Mouse (Mus musculus): ENCODE measurements around the gene Fgfr2. TPM values are rescaled to one million over a fixed set of nuclear protein-coding genes. Genes with fewer than 3 reads are reported as not detected.

Fgfr2 gene
- polyA plus RNA-seq, 1 experiment = 14.8 TPM

GRCm38 (mm10) chr7:132856083-132856482 is 267.1 kb downstream of the Fgfr2 start:
- H3K27me3 ChIP-seq (replicated peaks; ENCODE audit: control insufficient read depth, insufficient read depth, low read length) = no peaks in the 10 kb centered on the region
- H3K4me1 ChIP-seq (ENCODE audit: control insufficient read depth, insufficient read depth, low read length) = peaks cover 2% of the 10 kb centered on the region; the same call in 1 of the 2 replicates
- DNase-seq = no peak
- H3K27ac ChIP-seq (ENCODE audit: insufficient read depth, low read depth, low read length) = no peak overlapping the region
- WGBS = 83% methylated on average over 1 of the region's 1 CpGs
- no peak for TF ChIP-seq POLR2A (IDR thresholded peaks at IDR 0.05; ENCODE audit: low read depth, low read length)
- TF ChIP-seq CTCF (conservative IDR thresholded peaks at IDR 0.05; ENCODE audit: insufficient read depth, insufficient read length, low read depth, low read length) = no peak
- no peaks in the 10 kb centered on the region for H3K36me3 ChIP-seq (ENCODE audit: control insufficient read depth, insufficient read depth, low read length)
- no peak overlapping the region for H3K4me3 ChIP-seq (ENCODE audit: insufficient read depth, low read depth, low read length)

DNA sequence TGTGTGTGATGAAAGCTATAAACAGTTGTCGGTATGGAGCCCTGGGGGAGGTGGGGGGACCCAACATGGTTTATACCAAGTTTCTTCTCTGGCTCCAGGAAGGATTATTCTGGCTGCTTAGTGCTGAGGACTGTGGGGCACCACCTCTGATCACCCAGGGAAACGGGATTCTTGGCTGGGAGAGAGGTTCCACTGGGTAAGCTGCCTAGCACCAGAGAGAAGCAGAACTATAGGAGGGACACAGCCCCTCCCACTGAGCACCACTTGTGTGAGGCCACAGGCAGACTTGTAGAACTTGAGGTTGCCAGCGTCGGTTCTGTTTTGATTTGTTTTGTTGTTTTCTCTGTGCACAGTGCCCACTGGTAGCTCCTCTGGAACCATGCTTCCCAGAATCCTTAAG is 269.2 kb downstream of the Fgfr2 start:
- H3K4me1 ChIP-seq (ENCODE audit: control insufficient read depth, insufficient read depth, low read length) = peaks cover 2% of the 10 kb centered on the region; the same call in 1 of the 2 replicates
- TF ChIP-seq CTCF (conservative IDR thresholded peaks at IDR 0.05; ENCODE audit: insufficient read depth, insufficient read length, low read depth, low read length) = no peak
- no peak for TF ChIP-seq POLR2A (IDR thresholded peaks at IDR 0.05; ENCODE audit: low read depth, low read length)
- H3K27me3 ChIP-seq (replicated peaks; ENCODE audit: control insufficient read depth, insufficient read depth, low read length) = no peaks in the 10 kb centered on the region
- no peaks in the 10 kb centered on the region; the same call in none of the 2 replicates for H3K36me3 ChIP-seq (ENCODE audit: control insufficient read depth, insufficient read depth, low read length)
- WGBS = 78% methylated on average over 4 of the region's 4 CpGs
- H3K4me3 ChIP-seq (ENCODE audit: insufficient read depth, low read depth, low read length) = no peak overlapping the region
- no peak overlapping the region for H3K27ac ChIP-seq (ENCODE audit: insufficient read depth, low read depth, low read length)
- no peak for DNase-seq

DNA sequence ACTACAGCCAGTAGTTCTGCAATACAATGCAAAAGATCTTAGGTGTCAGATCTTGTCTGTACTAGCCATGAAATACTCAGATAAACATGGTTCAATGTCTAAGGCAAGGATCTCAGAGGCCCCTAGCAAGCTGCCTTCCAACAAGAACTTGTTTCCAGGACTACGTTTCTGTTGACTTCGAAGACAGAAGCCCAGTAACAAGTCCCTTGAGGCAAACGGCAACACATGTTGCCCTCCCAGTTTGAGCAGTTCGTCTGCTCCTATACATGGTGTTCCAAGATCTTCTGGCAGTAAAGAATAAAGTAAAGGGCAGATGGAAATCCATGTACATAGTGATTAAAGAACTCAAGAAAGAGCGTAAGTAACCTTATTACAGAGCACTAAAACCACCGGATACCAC is 269.8 kb downstream of the Fgfr2 start:
- TF ChIP-seq CTCF (conservative IDR thresholded peaks at IDR 0.05; ENCODE audit: insufficient read depth, insufficient read length, low read depth, low read length) (no peak), POLR2A (IDR thresholded peaks at IDR 0.05; ENCODE audit: low read depth, low read length) (no peak)
- Histone ChIP-seq H3K36me3 (ENCODE audit: control insufficient read depth, insufficient read depth, low read length) (no peaks in the 10 kb centered on the region; the same call in none of the 2 replicates), H3K27me3 (replicated peaks; ENCODE audit: control insufficient read depth, insufficient read depth, low read length) (no peaks in the 10 kb centered on the region), H3K4me1 (ENCODE audit: control insufficient read depth, insufficient read depth, low read length) (no peaks in the 10 kb centered on the region), H3K27ac (ENCODE audit: insufficient read depth, low read depth, low read length) (no peak overlapping the region), H3K4me3 (ENCODE audit: insufficient read depth, low read depth, low read length) (no peak overlapping the region)
- 86% methylated on average over 6 of the region's 6 CpGs for WGBS
- DNase-seq = no peak

GRCm38 (mm10) chr7:132852173-132852844 is 270.8 kb downstream of the Fgfr2 start, which contains the start of gene Eef1akmt2:
Gene Eef1akmt2 (minus strand): TSS chr7:132852673.
- Histone ChIP-seq H3K36me3 (ENCODE audit: control insufficient read depth, insufficient read depth, low read length) (no peaks in the 10 kb centered on the region; the same call in none of the 2 replicates), H3K27ac (ENCODE audit: insufficient read depth, low read depth, low read length) (peak within 1 kb of the TSS; percentile 91), H3K27me3 (replicated peaks; ENCODE audit: control insufficient read depth, insufficient read depth, low read length) (no peaks in the 10 kb centered on the region), H3K4me3 (ENCODE audit: insufficient read depth, low read depth, low read length) (peak within 1 kb of the TSS; percentile 79), H3K4me1 (ENCODE audit: control insufficient read depth, insufficient read depth, low read length) (no peaks in the 10 kb centered on the region)
- TF ChIP-seq POLR2A (IDR thresholded peaks at IDR 0.05; ENCODE audit: low read depth, low read length) (no peak), CTCF (conservative IDR thresholded peaks at IDR 0.05; ENCODE audit: insufficient read depth, insufficient read length, low read depth, low read length) (no peak)
- WGBS = under 1% methylated on average over 37 of the region's 37 CpGs
- DNase-seq = peak; percentile 91

GRCm38 (mm10) chr7:132843152-132843551 is 280.0 kb downstream of the Fgfr2 start:
- Histone ChIP-seq H3K4me3 (ENCODE audit: insufficient read depth, low read depth, low read length) (no peak overlapping the region), H3K36me3 (ENCODE audit: control insufficient read depth, insufficient read depth, low read length) (no peaks in the 10 kb centered on the region; the same call in none of the 2 replicates), H3K27me3 (replicated peaks; ENCODE audit: control insufficient read depth, insufficient read depth, low read length) (no peaks in the 10 kb centered on the region), H3K27ac (ENCODE audit: insufficient read depth, low read depth, low read length) (no peak overlapping the region), H3K4me1 (ENCODE audit: control insufficient read depth, insufficient read depth, low read length) (no peaks in the 10 kb centered on the region)
- 90% methylated on average over 3 of the region's 3 CpGs for WGBS
- TF ChIP-seq CTCF (conservative IDR thresholded peaks at IDR 0.05; ENCODE audit: insufficient read depth, insufficient read length, low read depth, low read length) (no peak), POLR2A (IDR thresholded peaks at IDR 0.05; ENCODE audit: low read depth, low read length) (no peak)
- DNase-seq = no peak

DNA sequence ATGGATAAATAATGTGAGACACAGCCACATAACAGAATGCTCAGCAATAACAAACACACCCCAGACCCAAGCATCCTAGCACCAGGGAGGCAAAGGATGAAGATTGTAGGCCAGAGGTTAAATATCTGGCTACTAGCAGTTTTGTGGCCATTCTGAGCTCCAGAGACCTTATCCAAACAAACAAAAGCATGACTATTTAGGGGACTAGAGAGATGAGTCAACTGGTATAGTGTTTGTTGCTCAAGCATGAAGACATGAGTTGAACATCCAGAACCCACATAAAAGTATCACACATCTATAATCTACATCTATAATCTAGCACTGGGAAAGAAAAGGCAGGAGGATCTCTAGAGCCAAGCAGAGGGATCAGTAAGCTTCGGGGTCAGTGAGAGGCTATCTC is 280.7 kb downstream of the Fgfr2 start:
- TF ChIP-seq POLR2A (IDR thresholded peaks at IDR 0.05; ENCODE audit: low read depth, low read length) = no peak
- TF ChIP-seq CTCF (conservative IDR thresholded peaks at IDR 0.05; ENCODE audit: insufficient read depth, insufficient read length, low read depth, low read length) = no peak
- DNase-seq = no peak
- Histone ChIP-seq H3K27me3 (replicated peaks; ENCODE audit: control insufficient read depth, insufficient read depth, low read length) (no peaks in the 10 kb centered on the region), H3K27ac (ENCODE audit: insufficient read depth, low read depth, low read length) (no peak overlapping the region), H3K4me3 (ENCODE audit: insufficient read depth, low read depth, low read length) (no peak overlapping the region), H3K4me1 (ENCODE audit: control insufficient read depth, insufficient read depth, low read length) (no peaks in the 10 kb centered on the region), H3K36me3 (ENCODE audit: control insufficient read depth, insufficient read depth, low read length) (no peaks in the 10 kb centered on the region; the same call in none of the 2 replicates)
- 95% methylated on average over 1 of the region's 1 CpGs for WGBS

DNA sequence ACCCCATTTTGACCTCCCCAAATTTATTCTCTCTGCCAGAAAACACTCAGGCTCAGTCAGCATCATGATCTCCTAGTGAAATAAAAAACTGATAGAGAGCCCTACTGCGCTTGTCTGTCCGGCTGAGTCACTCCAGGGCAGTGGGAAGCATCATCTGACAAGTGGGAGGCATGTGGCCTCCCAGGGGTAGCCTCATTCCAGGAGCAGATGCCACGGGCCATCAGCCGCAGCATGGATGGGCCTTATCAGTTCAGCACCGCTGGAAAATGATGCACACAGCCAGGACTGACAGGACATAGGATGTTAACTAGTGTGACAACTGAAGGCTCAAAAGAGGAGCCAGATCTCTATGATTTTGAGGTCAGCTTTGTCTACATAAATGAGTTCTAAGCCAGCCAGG is 281.9 kb downstream of the Fgfr2 start:
- DNase-seq = no peak
- no peak overlapping the region for H3K27ac ChIP-seq (ENCODE audit: insufficient read depth, low read depth, low read length)
- no peaks in the 10 kb centered on the region for H3K4me1 ChIP-seq (ENCODE audit: control insufficient read depth, insufficient read depth, low read length)
- 80% methylated on average over 5 of the region's 5 CpGs for WGBS
- no peak overlapping the region for H3K4me3 ChIP-seq (ENCODE audit: insufficient read depth, low read depth, low read length)
- H3K36me3 ChIP-seq (ENCODE audit: control insufficient read depth, insufficient read depth, low read length) = no peaks in the 10 kb centered on the region; the same call in none of the 2 replicates
- H3K27me3 ChIP-seq (replicated peaks; ENCODE audit: control insufficient read depth, insufficient read depth, low read length) = no peaks in the 10 kb centered on the region
- no peak for TF ChIP-seq CTCF (conservative IDR thresholded peaks at IDR 0.05; ENCODE audit: insufficient read depth, insufficient read length, low read depth, low read length)
- no peak for TF ChIP-seq POLR2A (IDR thresholded peaks at IDR 0.05; ENCODE audit: low read depth, low read length)

Measured in kidney, adult 2 months (tissue).